In genomic region chr5:37828591-37829295, GRCm38 (mm10) we compare ENCODE assay signal across 12 mouse cellular contexts. TPM values are rescaled to one million over a fixed set of nuclear protein-coding genes. Genes with fewer than 3 reads are reported as not detected.
DNase-seq lines count a peak whose midpoint lies in the region; ATAC-seq lines count a peak whose summit lies in the region.
"Had no signal": no experiment of that assay in that cellular context is flagged by ENCODE, and none has a peak within 500 bp of the region (broad histone marks: within the 10 kb centered on the region; RNA-seq: fewer than 3 reads in every experiment).

No protein-coding gene starts in this region.

- H3K9ac ChIP-seq in kidney, embryonic 14.5 days (ENCODE audit: low read depth, low read length) = no peak overlapping the region
- peak overlapping the region; percentile 92; the same call in 1 of the 2 replicates for H3K9ac ChIP-seq in embryonic facial prominence, embryonic 14.5 days (ENCODE audit: low read depth, low read length)
- no peak overlapping the region for H3K9ac ChIP-seq in neural tube, embryonic 11.5 days (ENCODE audit: low read length)
- H3K9ac ChIP-seq: lung, embryonic 14.5 days had no signal

- no peak overlapping the region for H3K4me2 ChIP-seq in kidney, embryonic 14.5 days (replicated peaks; ENCODE audit: low read depth, low read length)
- H3K4me2 ChIP-seq in embryonic facial prominence, embryonic 14.5 days (ENCODE audit: low read depth, low read length) = peak overlapping the region; percentile 78
- H3K4me2 ChIP-seq in neural tube, embryonic 11.5 days (ENCODE audit: low read depth) = peak overlapping the region; percentile 38
- H3K4me2 ChIP-seq: lung, embryonic 14.5 days had no signal

- no peak for ATAC-seq in kidney, embryonic 14.5 days (ENCODE audit: low FRiP score, low TSS enrichment)
- no peak for ATAC-seq in embryonic facial prominence, embryonic 14.5 days (ENCODE audit: low read depth)
- no peak for ATAC-seq in neural tube, embryonic 11.5 days (ENCODE audit: insufficient read depth, low FRiP score, low TSS enrichment)
- no peak for ATAC-seq in inflammation-experienced regulatory T-cells, adult 6 months
- ATAC-seq in activated CD4-positive, CD25-positive, alpha-beta regulatory T cell, adult 4 months = no peak

- H3K36me3 ChIP-seq in kidney, embryonic 14.5 days (ENCODE audit: control insufficient read depth, insufficient read depth, low read length) = no peaks in the 10 kb centered on the region
- no peaks in the 10 kb centered on the region for H3K36me3 ChIP-seq in embryonic facial prominence, embryonic 14.5 days (ENCODE audit: control insufficient read depth, insufficient read depth, low read length)
- no peaks in the 10 kb centered on the region for H3K36me3 ChIP-seq in neural tube, embryonic 11.5 days (ENCODE audit: control insufficient read depth, insufficient read depth, low read length)

- H3K4me3 ChIP-seq in kidney, embryonic 14.5 days (ENCODE audit: low read length) = no peak overlapping the region
- peak overlapping the region; percentile 68 for H3K4me3 ChIP-seq in embryonic facial prominence, embryonic 14.5 days (ENCODE audit: low read depth, low read length)
- H3K4me3 ChIP-seq in neural tube, embryonic 11.5 days (ENCODE audit: low read depth, low read length) = no peak overlapping the region
- H3K4me3 ChIP-seq: megakaryocyte, embryonic 14.5 days had no signal

- WGBS in kidney, embryonic 14.5 days = 1% methylated on average over 35 of the region's 35 CpGs
- WGBS in embryonic facial prominence, embryonic 14.5 days = 2% methylated on average over 35 of the region's 35 CpGs
- 2% methylated on average over 35 of the region's 35 CpGs for WGBS in neural tube, embryonic 11.5 days

- H3K4me1 ChIP-seq in kidney, embryonic 14.5 days (ENCODE audit: control insufficient read depth, insufficient read depth, low read length) = peaks cover 6% of the 10 kb centered on the region
- H3K4me1 ChIP-seq in embryonic facial prominence, embryonic 14.5 days (ENCODE audit: control insufficient read depth, insufficient read depth, low read length) = peaks cover 14% of the 10 kb centered on the region
- peaks cover 24% of the 10 kb centered on the region for H3K4me1 ChIP-seq in neural tube, embryonic 11.5 days (ENCODE audit: control insufficient read depth, insufficient read depth, low read length)

- no peaks in the 10 kb centered on the region for H3K9me3 ChIP-seq in kidney, embryonic 14.5 days (ENCODE audit: control insufficient read depth, low read length)
- H3K9me3 ChIP-seq in embryonic facial prominence, embryonic 14.5 days (ENCODE audit: control insufficient read depth, low read length) = peaks cover 5% of the 10 kb centered on the region; the same call in 1 of the 2 replicates
- no peaks in the 10 kb centered on the region for H3K9me3 ChIP-seq in neural tube, embryonic 11.5 days (ENCODE audit: control insufficient read depth, low read length)

- peak; percentile 16 to 21 for DNase-seq in kidney, postnatal 4 days
- peak; percentile 61 for DNase-seq in embryo, embryonic 10 days (ENCODE audit: low spot score)
- DNase-seq in embryonic facial prominence, embryonic 14.5 days (ENCODE audit: low spot score) = no peak
- peak; percentile 62 for DNase-seq in neural tube, embryonic 11.5 days (ENCODE audit: low spot score)
- DNase-seq: gastrocnemius, postnatal 36 days; kidney, adult 2 months; lung, embryonic 14.5 days had no signal

- peaks cover 97% of the 10 kb centered on the region for H3K27me3 ChIP-seq in kidney, embryonic 14.5 days (ENCODE audit: control insufficient read depth, insufficient read depth, low read length)
- peaks cover 97% of the 10 kb centered on the region for H3K27me3 ChIP-seq in embryonic facial prominence, embryonic 14.5 days (replicated peaks; ENCODE audit: control insufficient read depth, insufficient read depth, low read length)
- peaks cover 94% of the 10 kb centered on the region for H3K27me3 ChIP-seq in neural tube, embryonic 11.5 days (ENCODE audit: control insufficient read depth, insufficient read depth, low read length)

- H3K27ac ChIP-seq in kidney, embryonic 14.5 days (ENCODE audit: low read depth, low read length) = no peak overlapping the region
- H3K27ac ChIP-seq in embryonic facial prominence, embryonic 14.5 days (replicated peaks; ENCODE audit: low read depth, low read length) = peak overlapping the region; percentile 82
- H3K27ac ChIP-seq in neural tube, embryonic 11.5 days (ENCODE audit: low read depth, low read length) = no peak overlapping the region

RNA-seq across cellular contexts. Expression of gene Msx1, which starts 4.4 kb away (rescaled TPM):
- polyA plus RNA-seq in kidney, embryonic 14.5 days (2014; fragmentation: Nextera tagmentation; extraction: Ambion mirVana) = 2.6 and 3.1 TPM in 2 replicates
- polyA plus RNA-seq in embryonic facial prominence, embryonic 14.5 days (2014; fragmentation: Nextera tagmentation; extraction: Ambion mirVana) = 73.2 and 82.9 TPM in 2 replicates
- polyA plus RNA-seq in neural tube, embryonic 11.5 days (2014; fragmentation: Nextera tagmentation; extraction: Ambion mirVana) = 55.2 and 56.5 TPM in 2 replicates
- polyA plus RNA-seq in inflammation-experienced regulatory T-cells, adult 6 months (2017; shearing (Covaris generic)) = not detected
- polyA plus RNA-seq in activated CD4-positive, CD25-positive, alpha-beta regulatory T cell, adult 4 months (2017; shearing (Covaris generic)) = under 1 TPM in 1 of 2 experiments, not detected in 1; 0.22 TPM
- polyA plus RNA-seq: testis, adult 2 months had no signal

Comparison
In these comparisons a context has a peak if more than half of its experiments do, and no peak if none do; other contexts are left out.
1. RNA of gene Msx1, which starts 4.4 kb away (polyA plus RNA-seq): 73.2 to 82.9 TPM in embryonic facial prominence, embryonic 14.5 days and 55.2 to 56.5 TPM in neural tube, embryonic 11.5 days; 2.6 to 3.1 TPM in kidney, embryonic 14.5 days, 0.22 TPM in activated CD4-positive, CD25-positive, alpha-beta regulatory T cell, adult 4 months and not detected in inflammation-experienced regulatory T-cells, adult 6 months; every median in the first group is over 10 times any median in the second.